Mouse (Mus musculus) brain, embryonic 14.5 days (tissue): ENCODE data around the gene Gm7030. TPM values are rescaled to one million over a fixed set of nuclear protein-coding genes. Genes with fewer than 3 reads are reported as not detected.
A peak's percentile ranks its signal among the peaks of the same experiment; 100 is the strongest.
"Not testable (repeated sequence)": the region's sequence is repeated elsewhere in the genome, so short reads cannot be mapped to it uniquely, and the experiment has no call there.

Experiments used
- DNase-seq: peaks from one replicate; pipeline ENCODE4 v3.0.0-alpha.2; 2011; ENCODE audit warnings: low read depth
- CTCF ChIP-seq: fragments of 200-500 bp; IDR thresholded peaks from 2 replicates; pipeline ENCODE4 v1.5.1; 2012; ENCODE audit warnings: inconsistent platforms, mild to moderate bottlenecking, moderate library complexity, borderline replicate concordance; ENCODE audit not compliant: insufficient read depth, insufficient read length; ENCODE audit errors: extremely low read depth
- POLR2A ChIP-seq: fragments of 200-500 bp; IDR thresholded peaks from 2 replicates; pipeline ENCODE4 v1.6.1; 2012; ENCODE audit warnings: mild to moderate bottlenecking, inconsistent platforms, borderline replicate concordance; ENCODE audit not compliant: poor library complexity, insufficient read depth, insufficient read length, severe bottlenecking; ENCODE audit errors: extremely low read depth
- polyA plus RNA-seq: library from polyadenylated mRNA; depleted of rRNA; stranded (reverse); fragments of >200 nt; gene quantifications from 2 replicates; pipeline ENCODE4 v1.2.3, GENCODE M21; 2012; rRNA removed

The Gm7030 gene
- not detected in 2 replicates for polyA plus RNA-seq

DNA sequence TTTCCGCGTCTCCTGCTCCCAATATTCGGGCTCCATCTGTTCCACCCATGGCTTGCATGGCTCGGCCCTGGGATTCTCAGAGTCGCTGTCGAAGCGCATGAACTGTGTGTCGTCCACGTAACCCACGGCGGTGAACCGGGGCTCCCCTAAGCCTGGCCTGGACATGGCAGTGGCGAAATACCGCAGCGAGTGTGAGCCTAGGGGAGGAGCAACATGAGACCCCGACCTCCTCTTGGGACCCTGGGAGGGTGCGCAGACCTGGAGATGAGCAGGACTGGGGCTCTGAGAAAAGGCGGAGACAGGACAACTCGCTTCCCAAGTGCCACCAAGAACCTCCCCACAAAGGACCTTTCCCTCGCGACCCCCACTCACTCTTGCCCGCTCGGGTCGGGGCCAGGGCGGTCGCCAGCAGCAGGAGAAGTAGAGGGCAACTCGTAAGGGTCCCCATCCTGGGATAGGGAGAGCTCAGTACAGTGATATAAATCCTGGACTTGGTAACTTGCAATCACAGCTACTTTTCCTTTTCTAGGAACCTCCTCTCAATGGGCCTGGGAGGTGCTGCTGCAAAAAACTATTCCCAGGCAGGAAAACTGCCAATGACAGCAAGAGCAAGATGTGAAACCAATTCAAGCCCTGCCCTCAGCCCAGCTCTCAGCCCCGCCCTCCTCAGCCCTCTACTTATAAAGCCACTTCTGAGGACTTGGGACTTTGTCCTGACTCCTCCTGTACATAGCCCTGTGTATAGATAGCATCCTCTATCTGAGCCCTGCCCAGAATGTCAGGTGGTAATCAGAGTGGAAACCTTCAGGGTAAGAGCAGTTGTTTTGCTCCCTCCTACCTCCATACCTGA, at the start of gene Gm7030:
Gene Gm7030 (minus strand): TSS at position 458 of the 850 bp plus-strand sequence.
- DNase-seq = not testable (repeated sequence)

- peak; percentile 26 for DNase-seq
Measured at GRCm38 (mm10) chr17:36178938-36179337, 49.7 kb upstream of the Gm7030 start.

- DNase-seq = not testable (repeated sequence)
Measured at GRCm38 (mm10) chr17:36176132-36176531, 46.9 kb upstream of the Gm7030 start.

- no peak for TF ChIP-seq CTCF
- no peak for TF ChIP-seq POLR2A
Measured at GRCm38 (mm10) chr17:36170287-36170814, 41.1 kb upstream of the Gm7030 start.

DNA sequence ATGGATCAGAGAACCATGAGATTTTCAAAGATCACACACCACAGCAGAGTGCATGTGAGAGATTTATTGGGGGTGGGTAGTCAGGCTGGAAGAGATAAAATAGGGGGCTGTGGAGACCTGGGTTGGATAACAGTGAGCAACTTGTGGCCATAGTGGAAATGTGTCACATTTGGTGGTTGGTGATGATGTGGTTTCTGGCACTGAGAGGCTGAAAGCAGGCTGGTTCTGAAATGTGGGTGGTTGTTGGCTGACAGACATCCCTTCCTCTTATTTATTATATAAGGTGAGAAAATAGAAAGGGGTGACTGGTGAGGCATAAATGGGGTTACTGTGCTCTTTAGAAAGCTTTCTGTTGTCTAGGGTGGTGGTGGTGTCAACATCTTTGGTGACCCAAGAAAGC, 40.5 kb upstream of the Gm7030 start:
- TF ChIP-seq CTCF (no peak), POLR2A (no peak)
- DNase-seq = no peak

More at GRCm38 (mm10) chr17:36170287-36170814, 41.1 kb upstream of the Gm7030 start:
- no peak for DNase-seq

- not testable (repeated sequence) for DNase-seq
Measured at GRCm38 (mm10) chr17:36169094-36169493, 39.9 kb upstream of the Gm7030 start.

DNA sequence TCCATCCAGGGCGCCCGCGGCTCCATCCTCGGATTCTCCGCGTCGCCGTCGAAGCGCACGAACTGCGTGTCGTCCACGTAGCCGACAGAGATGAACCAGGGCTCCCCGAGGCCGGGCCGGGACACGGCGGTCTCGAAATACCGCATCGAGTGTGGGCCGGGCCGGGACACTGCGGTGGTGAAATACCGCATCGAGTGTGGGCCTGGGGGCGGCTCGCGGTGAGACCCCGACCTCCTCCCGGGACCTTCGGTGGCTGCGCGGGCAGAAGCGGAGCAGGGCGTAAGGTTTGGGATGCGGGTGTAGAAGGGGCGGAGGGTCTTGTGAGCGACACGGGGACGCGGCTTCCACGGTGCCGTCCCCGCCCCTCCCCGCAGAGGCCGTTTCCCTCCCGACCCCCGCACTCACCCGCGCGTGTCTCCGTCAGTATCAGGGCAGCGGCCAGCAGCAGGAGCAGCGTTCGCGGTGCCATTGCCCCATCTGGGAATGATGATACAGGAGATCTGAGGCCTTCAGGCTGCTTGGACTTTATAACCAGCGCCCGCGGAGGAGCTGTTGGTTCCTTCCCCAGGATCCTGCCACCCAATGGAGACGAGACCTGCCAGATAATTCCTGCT, 38.9 kb upstream of the Gm7030 start, which contains the start of gene Gm8909:
Gene Gm8909 (minus strand): TSS at position 499 of the 614 bp plus-strand sequence.
- DNase-seq = no peak
- TF ChIP-seq POLR2A = no peak

GRCm38 (mm10) chr17:36167306-36168038, 38.2 kb upstream of the Gm7030 start:
- DNase-seq = no peak
- no peak for TF ChIP-seq CTCF
- TF ChIP-seq POLR2A = no peak

DNA sequence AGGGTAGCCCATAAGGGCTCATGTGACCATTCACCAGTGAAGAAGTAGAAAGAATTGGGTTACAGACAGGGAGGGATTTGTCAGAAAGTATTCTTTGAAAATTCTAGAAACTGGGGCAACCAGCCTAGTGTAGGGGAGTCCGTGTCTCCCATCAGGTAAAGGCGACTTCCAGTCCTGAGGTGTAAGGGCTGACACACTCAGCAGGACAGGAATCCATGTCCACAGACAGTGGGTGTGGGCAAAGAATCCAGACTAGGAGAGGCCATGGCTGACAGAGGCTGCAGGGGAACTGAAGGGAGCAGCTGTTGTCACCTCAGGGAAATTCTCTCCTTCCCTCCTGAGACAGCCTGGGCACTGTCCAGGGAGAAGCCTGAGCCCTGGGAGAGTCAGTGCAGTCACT, 37.7 kb upstream of the Gm7030 start:
- DNase-seq = not testable (repeated sequence)

GRCm38 (mm10) chr17:36161129-36162051, 32.2 kb upstream of the Gm7030 start:
- TF ChIP-seq CTCF = no peak
- no peak for TF ChIP-seq POLR2A
- no peak for DNase-seq

- not testable (repeated sequence) for DNase-seq
Measured at GRCm38 (mm10) chr17:36158264-36158663, 29.0 kb upstream of the Gm7030 start.

DNA sequence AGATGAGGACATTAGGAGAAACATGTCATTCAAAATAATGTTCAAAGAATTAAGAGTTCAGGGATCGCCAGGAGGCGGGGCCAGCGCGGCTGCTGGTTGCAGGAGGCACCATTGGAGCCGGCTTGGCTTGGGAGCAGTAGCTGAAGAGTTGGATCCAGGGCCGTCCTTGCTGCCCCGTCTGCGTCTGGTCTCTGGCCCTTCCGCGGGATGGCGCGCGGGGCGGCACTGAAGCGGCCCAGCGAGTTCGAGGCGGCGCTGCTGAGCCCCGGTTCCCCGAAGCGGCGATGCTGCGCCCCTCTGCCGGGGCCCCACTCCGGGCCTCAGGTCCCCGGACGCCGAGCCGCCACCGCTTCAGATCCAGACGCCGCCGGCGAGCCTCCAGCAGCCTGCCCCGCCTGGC, 28.6 kb upstream of the Gm7030 start:
- peak; percentile 19 for DNase-seq
